Mouse (Mus musculus): ENCODE results near the gene Gm37240. TPM values are rescaled to one million over a fixed set of nuclear protein-coding genes. Genes with fewer than 3 reads are reported as not detected.

The Gm37240 gene
- total RNA-seq, 1 experiment = 1.2 TPM

DNA sequence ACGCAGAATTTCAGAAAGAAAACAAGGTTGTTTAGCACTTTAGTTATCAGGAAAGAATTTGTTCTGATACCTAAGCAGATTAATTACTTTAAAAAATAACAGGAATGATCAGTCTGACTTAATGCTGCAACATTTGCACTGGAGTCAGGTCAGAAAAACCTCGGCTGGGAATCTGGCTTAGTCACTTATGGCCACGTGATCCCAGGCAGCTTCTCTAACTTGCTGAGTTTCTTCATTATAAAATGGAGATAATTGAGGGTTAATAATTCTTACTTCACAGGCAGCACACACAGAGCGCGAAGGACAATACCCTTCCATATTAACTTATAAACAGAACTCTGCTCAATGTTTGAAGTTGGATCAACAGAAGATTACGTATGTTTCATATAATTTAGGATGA lies 1350.3 kb downstream of the Gm37240 start:
- no peak overlapping the region for H3K4me3 ChIP-seq (ENCODE audit: insufficient read depth in 1 of 2, low read depth in 1 of 2, low read length in 2 of 2, poor library complexity in 1 of 2, severe bottlenecking in 1 of 2)
- no peak overlapping the region for H3K27ac ChIP-seq (ENCODE audit: insufficient read depth, low read depth, low read length, poor library complexity, severe bottlenecking)
- in situ Hi-C loops (cut with MboI; ENCODE audit: low sequenced_read_pairs in 2 of 2, unreplicated experiment in 2 of 2) = loop anchor here (10.0 to 25.0 kb wide), 2 partner anchors 192 to 200 kb away; no protein-coding TSS in a partner anchor
- H3K9ac ChIP-seq (ENCODE audit: insufficient read depth, low read depth, low read length, poor library complexity, severe bottlenecking) = no peak overlapping the region
- no peak for DNase-seq (ENCODE audit: low read depth, low spot score)
- TF ChIP-seq MAFK (IDR thresholded peaks at IDR 0.05; ENCODE audit: insufficient read depth, low read depth, low read length) = no peak
- no peak for TF ChIP-seq ZC3H11A (IDR thresholded peaks at IDR 0.05; ENCODE audit: borderline replicate concordance, low read depth, low read length)
- TF ChIP-seq HCFC1 (IDR thresholded peaks at IDR 0.05; ENCODE audit: borderline replicate concordance, insufficient read depth, low read length) = no peak
- TF ChIP-seq CHD2 (IDR thresholded peaks at IDR 0.05; ENCODE audit: low read depth, low read length) = no peak
- no peak for TF ChIP-seq ZNF384 (IDR thresholded peaks at IDR 0.05; ENCODE audit: low read depth, low read length)
- H3K36me3 ChIP-seq (ENCODE audit: control insufficient read depth, insufficient read depth, low read length, poor library complexity, severe bottlenecking) = no peaks in the 10 kb centered on the region
- H3K4me1 ChIP-seq (ENCODE audit: control insufficient read depth in 2 of 2, insufficient read depth in 2 of 2, low read length in 2 of 2, poor library complexity in 1 of 2) = no peaks in the 10 kb centered on the region; a peak in 1 of 4 replicates
- no peaks in the 10 kb centered on the region for H3K9me3 ChIP-seq (ENCODE audit: control insufficient read depth, insufficient read depth, low read depth, low read length)

DNA sequence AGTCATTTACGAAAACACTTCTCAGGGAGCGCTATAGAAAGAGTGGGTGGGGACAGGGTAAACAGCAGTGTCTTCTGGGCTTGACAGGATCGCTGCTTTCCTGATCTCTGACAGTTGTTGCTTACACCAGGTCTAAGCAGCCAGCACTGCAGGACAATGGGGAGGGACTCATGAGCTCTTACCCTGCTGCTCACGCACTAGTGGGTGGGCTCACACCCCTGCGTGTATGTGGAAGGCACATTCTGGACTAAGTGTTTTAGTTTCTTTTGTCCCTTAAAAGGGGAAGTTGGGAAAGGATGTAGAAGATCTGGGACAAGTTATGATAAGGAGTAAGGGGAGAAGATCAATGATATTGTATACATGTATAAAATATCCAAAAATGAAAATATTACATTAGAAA lies 1354.1 kb downstream of the Gm37240 start:
- no peak overlapping the region for H3K4me3 ChIP-seq (ENCODE audit: insufficient read depth in 1 of 2, low read depth in 1 of 2, low read length in 2 of 2, poor library complexity in 1 of 2, severe bottlenecking in 1 of 2)
- no peaks in the 10 kb centered on the region for H3K36me3 ChIP-seq (ENCODE audit: control insufficient read depth, insufficient read depth, low read length, poor library complexity, severe bottlenecking)
- H3K9me3 ChIP-seq (ENCODE audit: control insufficient read depth, insufficient read depth, low read depth, low read length) = no peaks in the 10 kb centered on the region
- DNase-seq (ENCODE audit: low read depth, low spot score) = no peak
- in situ Hi-C loops (cut with MboI; ENCODE audit: low sequenced_read_pairs in 2 of 2, unreplicated experiment in 2 of 2) = loop anchor here (10.0 to 25.0 kb wide), 2 partner anchors 188 to 196 kb away; no protein-coding TSS in a partner anchor
- H3K4me1 ChIP-seq (ENCODE audit: control insufficient read depth in 2 of 2, insufficient read depth in 2 of 2, low read length in 2 of 2, poor library complexity in 1 of 2) = no peaks in the 10 kb centered on the region; a peak in 1 of 4 replicates
- no peak overlapping the region for H3K27ac ChIP-seq (ENCODE audit: insufficient read depth, low read depth, low read length, poor library complexity, severe bottlenecking)
- H3K9ac ChIP-seq (ENCODE audit: insufficient read depth, low read depth, low read length, poor library complexity, severe bottlenecking) = no peak overlapping the region; the same call in 1 of the 2 replicates
- TF ChIP-seq CHD2 (IDR thresholded peaks at IDR 0.05; ENCODE audit: low read depth, low read length) = no peak
- no peak for TF ChIP-seq ZNF384 (IDR thresholded peaks at IDR 0.05; ENCODE audit: low read depth, low read length)
- TF ChIP-seq ZC3H11A (IDR thresholded peaks at IDR 0.05; ENCODE audit: borderline replicate concordance, low read depth, low read length) = no peak

DNA sequence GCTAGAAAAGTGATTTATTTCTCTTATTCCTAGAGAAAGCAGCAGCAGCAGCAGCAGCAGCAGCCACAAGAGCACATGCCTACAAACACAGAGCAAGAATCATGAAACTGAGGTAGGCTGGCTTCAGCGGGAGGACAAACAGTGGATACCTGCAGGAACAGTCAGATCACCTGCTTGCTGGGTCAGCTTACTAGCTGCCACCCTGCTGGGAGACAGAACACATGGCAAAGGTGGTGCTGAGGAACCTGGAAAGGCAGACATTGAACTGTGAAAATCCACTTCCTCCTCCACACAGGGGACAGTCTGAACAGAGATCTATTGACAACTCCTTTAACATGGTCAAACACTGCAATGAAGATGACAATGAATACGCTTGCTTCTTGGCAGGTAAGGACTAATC lies 1358.3 kb downstream of the Gm37240 start:
- H3K4me1 ChIP-seq (ENCODE audit: control insufficient read depth in 2 of 2, insufficient read depth in 2 of 2, low read length in 2 of 2, poor library complexity in 1 of 2) = no peaks in the 10 kb centered on the region
- no peaks in the 10 kb centered on the region for H3K9me3 ChIP-seq (ENCODE audit: control insufficient read depth, insufficient read depth, low read depth, low read length)
- in situ Hi-C loops (cut with MboI; ENCODE audit: low sequenced_read_pairs in 2 of 2, unreplicated experiment in 2 of 2) = loop anchor here in 1 of 2 experiments (25.0 kb wide), 1 partner anchor 192 kb away; no protein-coding TSS in a partner anchor
- no peak overlapping the region for H3K27ac ChIP-seq (ENCODE audit: insufficient read depth, low read depth, low read length, poor library complexity, severe bottlenecking)
- no peak for DNase-seq (ENCODE audit: low read depth, low spot score)
- no peak overlapping the region for H3K4me3 ChIP-seq (ENCODE audit: insufficient read depth in 1 of 2, low read depth in 1 of 2, low read length in 2 of 2, poor library complexity in 1 of 2, severe bottlenecking in 1 of 2)
- no peak overlapping the region for H3K9ac ChIP-seq (ENCODE audit: insufficient read depth, low read depth, low read length, poor library complexity, severe bottlenecking)
- TF ChIP-seq MAFK (IDR thresholded peaks at IDR 0.05; ENCODE audit: insufficient read depth, low read depth, low read length) = no peak
- no peak for TF ChIP-seq ZNF384 (IDR thresholded peaks at IDR 0.05; ENCODE audit: low read depth, low read length)
- TF ChIP-seq ZC3H11A (IDR thresholded peaks at IDR 0.05; ENCODE audit: borderline replicate concordance, low read depth, low read length) = no peak
- TF ChIP-seq CHD2 (IDR thresholded peaks at IDR 0.05; ENCODE audit: low read depth, low read length) = no peak
- no peak for TF ChIP-seq HCFC1 (IDR thresholded peaks at IDR 0.05; ENCODE audit: borderline replicate concordance, insufficient read depth, low read length)
- no peaks in the 10 kb centered on the region for H3K36me3 ChIP-seq (ENCODE audit: control insufficient read depth, insufficient read depth, low read length, poor library complexity, severe bottlenecking)

DNA sequence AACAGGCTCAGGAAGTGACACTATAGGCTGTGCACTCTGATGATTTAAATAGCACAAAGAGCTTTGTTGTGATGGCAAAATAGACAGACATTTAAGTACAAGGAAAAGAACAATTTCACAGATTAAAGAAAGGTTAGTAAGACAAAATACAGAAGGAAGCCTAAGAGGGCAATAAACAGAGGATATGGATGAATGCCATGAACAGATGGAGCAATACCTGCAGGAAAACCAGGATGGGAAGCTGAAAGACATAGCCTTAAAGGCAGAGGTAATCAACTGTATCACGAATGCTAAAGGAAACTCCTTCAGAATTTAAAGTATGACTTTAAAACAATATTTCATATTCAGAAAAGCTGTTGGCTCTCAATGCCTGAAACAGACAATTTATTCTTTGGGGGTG lies 1362.4 kb downstream of the Gm37240 start:
- DNase-seq (ENCODE audit: low read depth, low spot score) = no peak
- in situ Hi-C loops (cut with MboI; ENCODE audit: low sequenced_read_pairs in 2 of 2, unreplicated experiment in 2 of 2) = loop anchor here in 1 of 2 experiments (25.0 kb wide), 1 partner anchor 188 kb away; no protein-coding TSS in a partner anchor
- no peaks in the 10 kb centered on the region for H3K4me1 ChIP-seq (ENCODE audit: control insufficient read depth in 2 of 2, insufficient read depth in 2 of 2, low read length in 2 of 2, poor library complexity in 1 of 2)
- H3K36me3 ChIP-seq (ENCODE audit: control insufficient read depth, insufficient read depth, low read length, poor library complexity, severe bottlenecking) = no peaks in the 10 kb centered on the region
- H3K27ac ChIP-seq (ENCODE audit: insufficient read depth, low read depth, low read length, poor library complexity, severe bottlenecking) = no peak overlapping the region
- H3K9ac ChIP-seq (ENCODE audit: insufficient read depth, low read depth, low read length, poor library complexity, severe bottlenecking) = no peak overlapping the region
- H3K9me3 ChIP-seq (ENCODE audit: control insufficient read depth, insufficient read depth, low read depth, low read length) = no peaks in the 10 kb centered on the region
- H3K4me3 ChIP-seq (ENCODE audit: insufficient read depth in 1 of 2, low read depth in 1 of 2, low read length in 2 of 2, poor library complexity in 1 of 2, severe bottlenecking in 1 of 2) = no peak overlapping the region
- TF ChIP-seq ZC3H11A (IDR thresholded peaks at IDR 0.05; ENCODE audit: borderline replicate concordance, low read depth, low read length) = no peak
- TF ChIP-seq CHD2 (IDR thresholded peaks at IDR 0.05; ENCODE audit: low read depth, low read length) = no peak
- TF ChIP-seq MAFK (IDR thresholded peaks at IDR 0.05; ENCODE audit: insufficient read depth, low read depth, low read length) = no peak
- no peak for TF ChIP-seq ZNF384 (IDR thresholded peaks at IDR 0.05; ENCODE audit: low read depth, low read length)
- TF ChIP-seq HCFC1 (IDR thresholded peaks at IDR 0.05; ENCODE audit: borderline replicate concordance, insufficient read depth, low read length) = no peak

DNA sequence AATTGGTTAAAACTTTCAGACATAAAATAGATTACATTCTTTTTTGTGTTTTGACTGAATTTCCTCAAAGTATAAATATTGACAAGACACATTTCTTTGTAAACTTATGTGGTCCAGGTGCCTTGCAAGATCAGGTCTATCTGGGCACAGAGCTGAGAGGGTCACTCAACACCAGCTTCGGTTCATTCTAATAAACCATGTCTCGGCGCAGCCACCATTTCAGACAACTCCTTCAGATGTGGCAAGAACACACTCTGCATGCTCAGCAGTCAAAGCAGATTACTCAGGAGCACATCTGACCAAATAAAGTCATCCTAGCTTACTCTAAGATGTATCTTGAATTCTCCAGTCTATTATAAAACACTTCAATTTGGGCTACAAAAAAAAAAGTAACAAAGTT lies 1371.2 kb downstream of the Gm37240 start:
- Histone ChIP-seq H3K36me3 (ENCODE audit: control insufficient read depth, insufficient read depth, low read length, poor library complexity, severe bottlenecking) (no peaks in the 10 kb centered on the region), H3K9ac (ENCODE audit: insufficient read depth, low read depth, low read length, poor library complexity, severe bottlenecking) (no peak overlapping the region), H3K4me3 (ENCODE audit: insufficient read depth in 1 of 2, low read depth in 1 of 2, low read length in 2 of 2, poor library complexity in 1 of 2, severe bottlenecking in 1 of 2) (no peak overlapping the region), H3K9me3 (ENCODE audit: control insufficient read depth, insufficient read depth, low read depth, low read length) (no peaks in the 10 kb centered on the region), H3K4me1 (ENCODE audit: control insufficient read depth in 2 of 2, insufficient read depth in 2 of 2, low read length in 2 of 2, poor library complexity in 1 of 2) (no peaks in the 10 kb centered on the region), H3K27ac (ENCODE audit: insufficient read depth, low read depth, low read length, poor library complexity, severe bottlenecking) (no peak overlapping the region)
- in situ Hi-C loops (cut with MboI; ENCODE audit: low sequenced_read_pairs in 2 of 2, unreplicated experiment in 2 of 2) = no loop called here
- no peak for TF ChIP-seq HCFC1 (IDR thresholded peaks at IDR 0.05; ENCODE audit: borderline replicate concordance, insufficient read depth, low read length)
- TF ChIP-seq ZC3H11A (IDR thresholded peaks at IDR 0.05; ENCODE audit: borderline replicate concordance, low read depth, low read length) = no peak
- no peak for TF ChIP-seq MAFK (IDR thresholded peaks at IDR 0.05; ENCODE audit: insufficient read depth, low read depth, low read length)
- TF ChIP-seq CHD2 (IDR thresholded peaks at IDR 0.05; ENCODE audit: low read depth, low read length) = no peak
- TF ChIP-seq ZNF384 (IDR thresholded peaks at IDR 0.05; ENCODE audit: low read depth, low read length) = no peak
- DNase-seq (ENCODE audit: low read depth, low spot score) = no peak

Data from ES-E14 (cell line).